Mouse (Mus musculus) urinary bladder, postnatal 14 days (tissue): ENCODE results near the gene Sdhc.

Source experiments
- DNase-seq: peaks from one replicate; pipeline ENCODE4 v3.0.0; 2021; ENCODE audit warnings: low spot score

Sdhc gene

DNA sequence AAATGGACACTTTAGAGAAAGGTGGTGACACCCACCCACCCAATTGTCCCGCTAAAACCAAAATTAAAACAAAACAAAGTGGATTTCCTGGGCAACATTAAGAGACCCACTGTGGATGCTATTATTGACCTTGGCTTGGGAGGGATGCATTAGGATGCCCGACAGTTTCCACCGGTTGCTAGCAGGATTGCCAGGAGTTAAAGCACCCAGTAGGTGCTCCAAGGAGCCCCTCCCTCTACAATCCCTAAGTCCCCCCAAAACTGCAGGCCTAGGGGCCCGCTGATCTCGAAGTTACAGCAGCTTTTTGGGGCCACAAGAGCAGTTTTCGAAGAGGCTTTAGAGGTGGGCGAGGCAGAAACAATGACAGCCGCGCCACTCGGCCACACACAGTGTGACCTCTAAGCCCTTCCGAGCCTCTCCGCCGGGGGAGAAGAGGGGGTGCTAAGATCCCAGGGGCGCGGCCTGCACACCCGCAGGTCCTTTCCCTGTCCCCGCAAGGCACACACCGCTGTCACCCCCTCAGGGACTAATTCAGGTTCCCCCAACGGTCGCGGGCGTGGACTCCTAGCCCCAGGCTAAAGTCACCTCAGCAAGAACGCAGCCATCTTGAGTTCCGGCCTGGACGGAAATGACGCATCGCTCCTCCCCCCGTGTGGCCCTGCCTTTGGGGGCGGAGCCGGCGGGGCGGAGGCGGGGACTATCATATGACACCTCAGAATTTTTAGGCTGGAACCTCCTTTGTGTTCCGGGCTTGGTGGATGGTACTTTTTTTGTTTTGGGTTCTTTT lies at the start of gene Sdhc, which contains the start of gene Mpz:
Gene Sdhc, minus strand, starts transcription at position 630 of the 787 bp plus-strand sequence.
Gene Mpz, plus strand, starts transcription at position 738 of the 787 bp plus-strand sequence.
- peak; percentile 95 for DNase-seq

DNA sequence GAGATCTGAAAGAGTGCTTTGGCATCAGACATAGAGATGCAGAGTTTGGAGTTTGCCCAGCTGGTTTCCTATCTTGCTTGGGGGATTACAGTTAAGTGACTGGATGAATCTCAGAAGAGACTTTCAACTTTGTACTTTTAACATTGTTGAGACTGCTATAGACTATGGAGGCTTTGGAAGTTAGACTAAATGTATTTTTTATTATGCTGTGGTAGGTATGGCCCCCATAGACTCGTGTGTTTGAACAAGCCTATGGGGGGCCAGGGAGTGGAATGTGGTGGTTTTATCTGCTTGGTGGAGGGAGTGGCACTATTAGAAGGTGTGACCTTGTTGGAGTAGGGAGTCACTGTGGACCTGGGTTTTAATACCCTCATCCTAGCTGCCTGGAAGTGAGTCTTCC lies 49.1 kb upstream of the Sdhc start:
- DNase-seq: no peak

DNA sequence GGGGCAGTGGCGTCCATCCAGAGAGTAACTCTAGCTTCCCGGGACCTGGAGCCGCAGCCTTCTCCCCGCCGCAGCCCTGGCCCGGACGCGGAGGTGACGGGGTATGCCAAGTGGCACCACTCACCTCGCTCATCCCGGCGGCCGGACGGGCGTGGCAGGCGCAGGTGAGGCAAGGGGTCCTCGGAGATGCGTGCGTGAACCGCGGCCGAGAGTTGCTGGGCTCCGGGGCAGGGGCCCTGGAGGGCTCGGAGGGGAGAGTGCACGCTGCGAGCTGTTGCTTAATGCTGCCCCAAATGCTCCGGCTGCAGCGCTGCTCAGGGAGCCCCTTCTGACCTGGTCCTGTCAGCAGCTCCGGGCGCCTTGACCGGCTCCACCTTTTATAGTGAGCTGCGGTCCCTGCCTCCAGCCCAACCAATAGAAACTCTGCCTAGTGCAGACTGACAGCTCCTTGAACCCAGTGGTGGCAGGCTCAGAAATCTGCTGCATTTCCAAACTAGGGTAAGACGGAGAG lies 45.5 kb upstream of the Sdhc start, which contains the start of gene Pcp4l1:
Gene Pcp4l1, minus strand, starts transcription at position 382 of the 511 bp plus-strand sequence.
- DNase-seq: peak; percentile 43

DNA sequence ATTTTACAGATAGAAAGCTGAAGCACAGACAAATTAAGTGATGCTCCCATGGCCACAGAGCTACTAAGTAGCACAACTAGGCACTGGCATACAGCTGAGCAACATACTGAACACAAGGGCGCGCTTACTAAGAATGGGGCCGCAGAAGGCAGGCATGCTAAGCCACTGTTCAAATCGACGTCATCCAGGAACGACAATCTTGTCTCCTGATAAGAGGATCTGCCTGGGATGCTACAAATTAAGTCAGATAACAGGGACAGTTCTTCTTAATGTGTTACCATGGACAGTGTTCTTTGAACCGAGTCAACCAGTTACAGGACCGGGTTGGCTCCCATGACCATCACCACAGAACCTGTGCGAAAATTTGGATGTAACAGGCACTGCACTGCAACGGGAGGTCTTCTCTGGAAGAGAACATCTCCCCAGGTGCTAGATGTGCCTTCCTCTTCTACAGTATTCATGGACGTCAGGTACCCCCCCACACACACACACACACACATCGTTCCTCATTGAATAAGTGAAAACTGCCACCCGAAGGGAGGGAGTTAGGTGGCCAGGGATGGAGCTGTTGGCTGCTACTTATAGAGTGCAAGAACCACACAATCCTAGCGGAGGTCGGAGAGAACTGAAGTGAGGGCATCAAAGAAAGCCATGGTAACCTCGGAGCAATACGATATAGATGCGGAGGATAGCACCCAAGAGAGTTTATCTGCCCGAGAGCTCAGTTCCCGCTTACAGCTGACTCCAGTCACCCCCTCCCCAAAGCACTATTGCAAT lies 44.8 kb upstream of the Sdhc start:
- no peak for DNase-seq

DNA sequence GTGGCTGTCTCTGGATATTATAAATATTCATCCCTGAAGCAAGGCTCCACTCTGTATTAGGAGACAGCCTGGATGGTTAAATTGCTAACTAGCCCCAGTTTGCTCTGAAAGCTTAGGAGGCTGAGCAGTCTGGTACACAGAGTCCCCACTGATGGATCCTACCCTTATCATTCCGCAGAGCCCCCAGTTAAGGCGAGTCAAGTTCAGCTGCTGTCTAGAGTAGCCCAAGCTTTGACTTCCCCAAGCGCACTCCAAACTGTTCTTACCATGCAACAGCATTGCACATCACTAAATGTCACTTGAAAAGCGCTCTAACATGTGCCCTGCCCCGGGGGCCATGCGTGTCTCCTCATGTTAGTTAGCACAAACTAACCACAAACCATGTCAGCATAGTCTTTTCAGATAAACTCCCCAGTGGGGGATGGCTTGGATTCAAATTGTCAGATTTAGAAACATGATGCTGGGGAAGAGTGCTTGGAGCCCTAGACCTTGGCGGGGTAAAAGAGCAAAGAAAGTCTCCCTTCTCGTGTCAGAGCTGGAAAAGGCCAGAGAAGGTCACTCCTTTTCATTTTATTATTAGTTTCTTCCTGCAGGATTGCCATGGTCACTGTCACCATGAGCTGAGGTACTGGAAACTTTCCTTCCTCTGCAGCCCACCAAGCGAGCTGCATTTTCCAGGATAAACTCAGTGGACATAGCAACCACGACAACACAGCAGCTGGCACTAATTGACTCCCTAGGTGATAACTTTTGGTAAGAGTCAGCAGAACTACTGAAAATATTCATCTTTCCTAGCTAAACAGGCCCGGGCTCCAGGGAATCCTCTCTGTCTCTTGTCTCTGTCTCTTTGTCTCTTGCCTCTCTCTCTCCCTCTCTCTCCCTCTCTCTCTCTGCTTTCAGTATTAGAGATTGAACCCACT lies 43.8 kb upstream of the Sdhc start:
- DNase-seq: no peak

DNA sequence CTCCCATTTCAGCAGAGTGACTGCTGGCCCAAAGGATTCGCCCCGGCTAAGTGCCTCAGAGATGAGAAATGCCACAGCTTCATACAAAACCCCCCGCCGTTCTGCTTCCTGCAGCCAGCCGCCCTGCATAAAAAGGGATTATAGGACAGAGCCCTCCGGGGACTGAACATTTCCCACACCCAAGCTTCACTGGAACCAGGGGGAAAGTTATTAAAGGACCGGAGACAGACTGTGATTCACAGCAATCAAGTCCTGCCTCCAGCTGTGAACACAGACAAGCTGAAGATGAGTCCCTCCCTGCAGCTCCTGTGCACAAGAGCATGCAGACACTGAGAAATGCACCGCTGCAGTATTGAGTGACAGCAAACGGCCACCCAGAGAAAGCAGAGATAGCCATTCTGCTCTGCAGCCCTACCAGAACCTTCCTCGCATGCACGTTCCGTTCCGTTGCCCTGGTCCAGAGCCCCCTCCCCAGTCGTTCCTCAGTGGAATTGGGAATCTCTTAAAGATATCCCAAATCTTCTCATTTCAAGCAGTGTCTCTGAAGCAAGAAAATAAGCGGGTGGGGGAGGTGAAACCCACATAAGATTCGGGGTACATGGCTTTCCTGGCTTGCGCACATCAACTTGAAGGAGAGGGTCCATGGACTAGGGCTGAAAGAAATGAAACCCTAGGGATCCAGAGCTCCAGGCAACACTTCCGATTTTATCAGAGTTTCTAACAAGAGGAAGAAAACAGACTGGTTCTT lies 42.9 kb upstream of the Sdhc start:
- no peak for DNase-seq

DNA sequence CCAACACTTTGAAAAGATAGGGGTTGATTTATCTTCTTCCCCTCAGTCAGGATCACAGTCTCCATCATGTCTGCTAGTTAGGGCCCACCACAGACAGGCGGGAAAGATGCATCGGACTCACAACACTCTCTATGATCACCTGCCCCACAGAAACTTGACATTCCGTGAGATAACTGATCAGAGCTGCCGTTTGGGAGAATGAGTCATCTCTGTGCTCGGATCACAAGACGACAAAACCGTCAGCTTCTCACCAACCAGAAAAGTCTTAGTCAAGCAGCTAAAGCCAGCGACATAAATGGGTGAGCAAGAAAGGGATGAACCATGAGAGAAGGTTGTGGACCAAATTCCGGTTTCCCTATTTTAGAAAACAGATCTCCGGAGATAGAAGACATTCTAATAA lies 41.9 kb upstream of the Sdhc start:
- no peak for DNase-seq

DNA sequence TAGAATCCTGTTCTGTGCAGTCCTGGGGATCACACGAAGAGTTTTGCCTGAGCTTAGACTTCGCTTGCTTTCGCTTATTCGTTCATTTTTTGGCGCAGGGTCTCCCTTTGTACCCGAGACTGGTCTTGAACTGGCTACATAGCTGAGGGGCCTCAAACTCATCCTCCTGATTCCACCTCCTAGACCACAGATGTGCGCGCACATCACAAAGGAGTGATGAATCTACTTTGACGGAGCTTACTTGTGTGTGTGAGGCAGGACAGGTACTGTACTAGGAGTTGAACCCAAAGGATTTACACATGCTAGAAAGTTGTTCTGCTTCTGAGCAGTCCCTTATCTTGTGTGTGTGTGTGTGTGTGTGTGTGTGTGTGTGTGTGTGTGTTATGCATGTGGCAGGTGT lies 40.4 kb upstream of the Sdhc start:
- DNase-seq: no peak

DNA sequence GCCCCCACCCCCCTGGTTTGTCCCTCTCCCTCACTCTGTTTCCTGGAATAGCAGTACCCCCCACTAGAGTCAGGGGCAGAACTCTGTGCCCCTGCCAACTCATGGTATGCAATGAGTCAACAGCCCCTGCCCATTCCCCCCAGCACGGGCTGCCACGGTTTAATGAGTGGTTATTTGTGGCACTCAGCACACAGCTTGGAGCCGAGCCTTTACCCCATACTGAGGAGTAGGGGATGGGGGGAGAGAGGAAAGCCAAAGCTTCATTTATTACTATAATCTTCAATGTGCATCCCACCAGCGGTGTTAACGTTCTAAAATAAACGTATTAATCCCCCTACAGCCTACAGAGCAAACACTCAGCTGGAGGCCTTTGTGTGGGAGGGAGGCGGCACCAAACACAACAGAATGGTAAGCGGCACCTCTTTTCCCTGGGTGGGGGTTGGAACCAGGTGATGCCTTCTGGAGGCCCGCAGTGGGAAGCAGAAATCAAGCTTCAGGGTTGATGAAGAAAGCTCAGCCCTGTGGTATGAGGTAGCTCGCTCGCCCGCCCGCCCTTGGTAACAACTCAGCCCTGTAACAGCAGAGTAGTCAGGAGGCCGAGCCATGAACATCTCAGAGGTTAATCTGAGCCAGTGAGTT lies 39.2 kb upstream of the Sdhc start:
- no peak for DNase-seq

DNA sequence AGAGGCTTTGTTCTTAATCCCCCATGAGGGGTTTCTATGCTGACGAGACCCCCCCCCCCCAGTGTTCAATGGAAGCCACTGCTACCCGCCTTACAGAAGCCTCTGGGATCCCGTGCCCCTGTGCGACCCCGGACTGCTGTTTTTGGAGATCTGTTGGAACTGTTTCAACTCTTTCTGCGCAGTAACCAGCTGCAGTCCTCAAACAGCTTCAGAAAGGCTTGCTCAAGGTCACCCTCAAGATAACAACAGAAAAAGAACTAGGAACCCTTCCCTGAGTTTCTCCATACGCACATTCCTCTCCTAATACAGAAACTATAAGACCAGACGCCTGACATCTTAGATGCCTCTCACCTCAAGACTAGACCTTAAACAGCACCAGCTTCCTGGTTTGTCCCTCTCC lies 38.6 kb upstream of the Sdhc start:
- DNase-seq: no peak

DNA sequence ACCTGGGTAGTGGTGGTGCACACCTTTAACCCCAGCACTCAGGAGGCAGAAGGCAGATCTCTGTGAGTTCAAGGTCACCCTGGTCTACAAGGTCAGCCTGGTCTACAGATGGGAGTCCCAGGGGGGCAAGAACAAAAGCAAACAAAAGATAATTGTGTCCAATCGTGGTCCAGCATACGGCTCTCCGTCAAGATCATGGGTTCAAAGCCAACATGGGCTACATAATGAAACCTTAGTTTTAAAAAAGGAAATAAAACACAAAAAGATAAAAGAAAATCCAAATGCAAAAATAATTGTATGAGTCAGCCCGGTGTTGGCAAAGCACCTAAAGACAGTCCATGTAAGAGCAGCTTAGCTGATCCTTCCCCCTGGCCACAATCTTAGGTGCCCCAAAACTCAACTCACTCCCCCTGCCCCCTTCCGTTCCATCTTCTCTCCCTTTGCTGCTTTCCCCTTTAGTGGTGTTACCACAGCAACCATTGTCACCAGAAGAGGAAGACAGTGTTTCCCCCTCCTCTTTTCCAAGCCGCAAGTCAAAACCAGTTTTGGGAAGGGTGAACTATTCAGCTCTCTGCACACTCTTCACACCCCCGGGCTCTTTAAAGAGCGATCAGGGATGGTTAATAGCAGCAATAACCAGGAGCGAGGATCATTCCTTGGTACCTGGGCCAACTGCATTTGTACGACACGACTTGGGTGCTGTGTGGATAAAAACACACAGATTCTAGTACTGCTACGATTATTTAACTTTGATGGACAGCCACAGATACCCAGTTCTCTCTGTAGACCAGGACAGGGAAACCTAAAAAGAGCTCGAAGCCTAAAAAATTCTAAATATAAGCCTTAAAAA lies 37.7 kb upstream of the Sdhc start:
- DNase-seq: no peak

DNA sequence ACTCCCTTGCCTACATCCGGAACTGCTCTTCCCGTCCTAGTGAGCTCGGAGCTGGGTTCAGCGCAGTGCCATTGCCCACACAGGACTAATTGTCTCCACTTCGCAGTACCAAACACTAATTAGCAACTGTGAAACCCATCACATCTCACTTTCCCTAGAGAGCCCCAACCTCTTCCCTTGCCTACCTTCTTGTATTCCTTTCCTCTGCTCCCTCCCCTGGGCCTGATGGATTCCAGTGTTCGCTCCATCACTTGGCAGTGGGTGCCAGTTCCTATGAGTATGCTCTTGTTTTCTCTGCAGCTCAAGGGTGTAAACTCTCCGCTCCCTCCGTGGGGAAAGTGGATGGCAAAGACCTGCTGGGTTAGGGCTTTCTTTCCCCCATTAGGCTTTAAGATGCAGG lies 35.3 kb upstream of the Sdhc start:
- no peak for DNase-seq

DNA sequence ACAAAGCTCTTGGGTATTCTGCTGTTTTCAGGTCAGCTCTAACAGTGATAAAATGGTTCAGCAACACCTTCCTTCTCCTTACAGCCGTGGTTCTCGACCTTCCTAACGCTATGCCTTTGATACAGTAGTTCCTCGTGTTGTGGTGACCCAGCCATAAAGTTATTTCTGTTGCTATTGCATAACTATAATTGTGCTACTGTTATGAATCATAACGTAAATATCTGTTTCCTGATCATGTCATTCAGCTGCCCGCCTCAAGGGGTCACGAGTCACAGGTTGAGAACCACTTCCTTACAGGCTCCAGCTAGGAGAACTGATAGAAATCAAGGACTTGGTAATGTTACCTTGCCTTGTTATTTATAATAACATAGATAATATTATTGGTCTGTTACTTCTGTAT lies 33.9 kb upstream of the Sdhc start:
- DNase-seq: peak; percentile 81

DNA sequence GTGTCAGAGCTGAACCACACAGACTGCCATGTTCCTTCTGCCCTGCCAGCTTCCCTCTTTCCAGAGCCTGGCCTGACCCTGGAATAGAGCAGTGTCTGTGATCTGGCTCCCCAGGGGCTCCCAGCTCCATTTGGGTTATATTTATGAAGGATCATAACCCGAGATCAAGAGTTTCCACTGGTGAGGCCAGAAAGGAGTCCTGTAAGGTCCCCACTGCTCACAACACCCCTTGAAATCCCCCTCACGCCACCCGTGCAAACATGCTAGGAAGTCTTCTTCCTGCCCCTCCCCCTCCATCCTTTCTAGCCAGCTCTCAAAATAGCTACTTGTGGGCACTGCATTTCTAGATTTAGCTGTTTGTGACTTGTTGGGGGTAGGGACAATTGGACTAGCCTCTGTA lies 33.2 kb upstream of the Sdhc start:
- no peak for DNase-seq

DNA sequence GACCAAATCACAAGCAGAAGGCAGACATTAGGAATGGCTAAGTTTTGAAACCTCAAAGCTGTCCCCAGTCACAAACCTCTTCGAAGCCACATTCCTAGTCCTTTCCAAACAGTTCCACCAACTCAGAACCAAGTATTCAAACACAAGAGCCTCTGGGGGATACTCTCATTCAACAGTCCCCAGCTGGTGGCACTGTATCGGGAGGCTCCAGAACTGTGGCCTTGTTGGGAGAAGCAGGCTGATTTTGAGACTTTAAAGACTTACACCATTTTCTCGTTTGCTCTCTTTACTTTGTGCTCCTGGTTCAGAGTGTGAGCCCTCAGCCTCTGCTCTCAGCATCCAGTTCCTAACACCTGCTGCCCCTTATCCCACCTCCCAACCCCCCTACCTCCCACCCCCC lies 32.6 kb upstream of the Sdhc start:
- no peak for DNase-seq

DNA sequence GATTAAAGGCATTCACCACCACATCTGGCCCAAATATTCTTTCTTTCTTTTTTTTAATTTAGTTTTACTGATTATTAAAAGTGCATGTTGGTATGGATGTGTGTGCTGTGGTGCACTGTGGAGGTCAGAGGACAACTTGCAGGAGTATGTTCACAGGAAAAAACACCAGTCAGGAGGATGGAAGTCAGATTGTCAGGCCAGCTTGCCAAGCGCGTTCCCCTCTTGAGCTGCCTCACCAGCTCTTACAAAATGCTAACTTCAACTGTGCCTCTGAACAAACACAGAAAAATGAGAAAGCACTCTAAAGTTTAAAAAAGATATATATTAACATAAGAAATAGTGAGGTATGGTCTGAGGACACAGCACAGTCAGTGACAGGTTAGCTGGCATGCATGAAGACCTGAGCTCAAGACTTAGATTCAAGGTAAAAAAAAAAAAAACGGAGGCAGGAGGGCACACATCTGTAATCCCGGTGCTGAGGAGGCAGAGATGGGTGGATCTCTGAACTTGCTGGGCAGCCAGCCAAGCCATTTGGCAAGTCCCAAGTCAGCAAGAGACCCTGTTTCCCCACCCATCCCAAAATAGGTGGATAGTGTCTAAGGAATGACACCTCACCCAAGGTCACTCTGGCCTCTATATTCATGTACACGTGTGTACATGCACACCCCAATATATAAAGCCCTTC lies 29.2 kb upstream of the Sdhc start:
- no peak for DNase-seq

DNA sequence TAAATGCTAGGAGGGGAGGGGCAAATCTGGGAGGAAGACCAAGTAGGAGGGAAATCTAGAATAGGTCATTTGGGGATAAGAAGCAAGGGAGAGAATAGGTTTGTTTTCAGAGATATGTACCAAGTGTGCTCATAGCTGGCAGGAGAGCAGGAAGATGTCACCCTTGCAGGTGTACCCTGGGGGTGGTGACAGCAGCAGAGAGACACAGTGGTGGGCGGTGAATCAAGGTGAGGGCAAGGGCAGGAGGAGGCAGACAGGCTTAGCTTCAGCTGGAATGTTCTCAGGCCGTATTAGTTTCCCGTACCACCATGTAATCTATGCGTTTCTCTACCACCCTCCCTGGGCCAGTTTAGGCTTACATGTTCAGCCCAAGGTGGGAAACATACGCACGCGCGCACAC lies 22.4 kb upstream of the Sdhc start:
- no peak for DNase-seq

DNA sequence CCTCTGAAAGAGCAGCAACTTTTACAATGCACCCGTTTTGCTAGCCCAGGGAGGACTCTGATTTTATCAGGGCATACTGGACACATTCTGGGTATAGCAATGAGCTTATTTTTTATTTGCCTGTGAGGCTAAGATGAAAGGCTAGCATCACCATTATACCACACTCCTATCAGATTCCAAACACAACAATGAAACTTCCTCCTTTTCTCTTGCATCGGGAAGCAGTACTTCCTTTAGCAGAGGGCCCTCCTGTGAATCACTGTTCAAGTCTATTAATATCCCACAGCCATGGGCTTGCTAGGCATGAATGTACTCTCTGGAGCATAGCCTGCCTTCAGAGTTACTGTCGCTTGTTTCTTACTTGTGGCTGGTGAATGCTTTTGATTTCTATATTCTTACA lies 20.7 kb upstream of the Sdhc start:
- no peak for DNase-seq

DNA sequence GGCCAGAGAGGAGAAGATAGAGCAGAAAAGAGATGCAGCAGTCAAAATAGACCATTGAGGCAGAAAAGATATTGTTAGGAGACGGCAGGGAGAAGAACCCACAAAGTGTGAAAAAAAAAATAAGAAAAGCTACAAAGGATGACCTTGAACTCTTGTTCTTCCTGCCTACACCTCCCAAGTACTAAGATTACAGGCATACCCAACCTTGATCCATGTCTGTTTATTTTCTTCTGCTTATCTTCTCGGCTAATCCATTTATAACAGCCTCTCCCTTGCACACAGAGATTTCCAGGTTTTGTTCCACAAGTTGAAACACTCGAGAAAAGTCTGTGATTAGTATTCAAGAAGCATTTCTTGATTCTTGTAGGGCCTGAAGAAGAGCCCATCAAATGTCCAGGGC lies 19.5 kb upstream of the Sdhc start:
- DNase-seq: no peak
